Mouse (Mus musculus): ENCODE measurements around the gene Gale. TPM values are rescaled to one million over a fixed set of nuclear protein-coding genes. Genes with fewer than 3 reads are reported as not detected.

The Gale gene
- total and polyA plus RNA-seq, 3 experiments, result 4.3 to 23.3 (median 10.9) TPM

DNA sequence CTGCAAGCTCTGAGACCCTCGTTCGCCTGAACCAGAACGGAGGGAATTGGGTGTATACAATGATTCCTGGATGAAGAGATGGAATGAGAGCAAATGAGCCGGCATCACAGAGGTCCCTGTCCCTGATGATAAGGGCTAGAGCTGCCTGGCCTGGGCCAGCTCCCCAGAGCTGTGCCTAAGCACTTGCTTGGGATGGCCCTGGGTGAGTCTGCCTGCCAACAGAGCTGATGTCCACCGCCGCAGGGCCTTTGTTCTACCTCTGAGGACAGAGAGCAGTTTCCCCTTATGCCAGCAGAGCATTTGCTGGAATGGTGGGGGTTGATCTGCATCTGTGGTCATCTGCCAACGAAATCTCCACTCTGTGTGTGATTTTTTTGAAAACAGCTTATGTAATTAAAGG, 1.3 kb upstream of the Gale start:
- Histone ChIP-seq H3K27me3 (ENCODE audit: insufficient read depth, low read length) (no peaks in the 10 kb centered on the region), H3K4me1 (ENCODE audit: insufficient read depth, low read depth, low read length) (peaks cover 43% of the 10 kb centered on the region), H3K4me3 (ENCODE audit: low read depth, low read length) (peak overlapping the region; percentile 24; the same call in 1 of the 2 replicates), H3K36me3 (replicated peaks) (peaks cover 81% of the 10 kb centered on the region), H3K9me3 (replicated peaks) (no peaks in the 10 kb centered on the region)
- TF ChIP-seq CTCF (IDR thresholded peaks at IDR 0.05; ENCODE audit: low read depth, low read length), result no peak
- no peak for DNase-seq (ENCODE audit: low spot score)
- ATAC-seq (ENCODE audit: extremely low read depth, insufficient number of reproducible peaks, low FRiP score, poor library complexity, severe bottlenecking), result no peak

DNA sequence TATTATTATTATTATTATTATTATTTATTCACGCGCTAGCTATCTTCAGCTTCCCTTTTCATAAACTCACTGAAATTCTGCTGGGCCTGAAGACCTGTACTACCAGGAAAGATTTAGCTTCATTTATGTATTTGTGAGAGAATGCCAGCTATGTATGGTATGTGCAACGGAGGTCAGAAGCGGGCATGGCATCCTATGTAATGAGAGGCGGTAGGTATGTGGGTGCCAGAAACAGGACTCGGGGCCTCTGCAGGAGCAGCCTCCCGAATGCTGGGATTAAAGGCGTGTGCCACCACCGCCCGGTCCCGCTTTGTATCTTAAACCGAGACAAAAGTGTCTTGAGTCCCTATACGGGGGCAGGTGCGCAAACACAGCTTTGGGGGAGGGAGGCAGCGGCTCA, 581 bp upstream of the Gale start:
- TF ChIP-seq POLR2AphosphoS5 (IDR thresholded peaks at IDR 0.05; ENCODE audit: insufficient replicate concordance, low read depth, low read length) (no peak), CTCF (IDR thresholded peaks at IDR 0.05; ENCODE audit: low read depth, low read length) (no peak)
- H3K27me3 ChIP-seq (ENCODE audit: insufficient read depth, low read length), result no peaks in the 10 kb centered on the region
- peaks cover 82% of the 10 kb centered on the region for H3K36me3 ChIP-seq (replicated peaks)
- H3K4me1 ChIP-seq (ENCODE audit: insufficient read depth, low read depth, low read length), result peaks cover 45% of the 10 kb centered on the region
- peak overlapping the region; percentile 83 for H3K4me3 ChIP-seq (ENCODE audit: low read depth, low read length)
- H3K9me3 ChIP-seq (replicated peaks), result no peaks in the 10 kb centered on the region
- ATAC-seq (ENCODE audit: extremely low read depth, insufficient number of reproducible peaks, low FRiP score, poor library complexity, severe bottlenecking), result no peak
- no peak for DNase-seq (ENCODE audit: low spot score)

DNA sequence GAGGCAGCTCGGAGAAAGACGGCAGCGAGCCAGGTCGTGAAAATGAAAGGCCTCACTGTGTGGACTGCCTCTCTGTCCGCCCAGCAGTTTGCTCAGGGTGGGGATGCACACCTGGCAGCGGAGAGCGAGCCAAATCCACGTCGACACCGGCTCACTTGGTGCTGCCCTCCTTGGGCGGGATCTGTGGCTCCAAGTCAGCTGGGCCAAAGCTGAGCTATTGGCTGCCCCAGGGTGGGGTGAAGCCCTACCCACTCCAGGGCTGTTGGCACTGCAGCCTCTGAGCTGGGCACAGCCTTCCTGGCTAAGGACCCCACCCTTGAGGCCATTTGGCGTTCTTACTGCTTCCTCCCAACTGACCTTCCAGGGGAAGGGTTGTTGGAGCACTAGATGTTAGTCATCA, 899 bp downstream of the Gale start:
- H3K4me3 ChIP-seq (ENCODE audit: low read depth, low read length), result peak overlapping the region; percentile 83
- ATAC-seq (ENCODE audit: extremely low read depth, insufficient number of reproducible peaks, low FRiP score, poor library complexity, severe bottlenecking) (no peak), DNase-seq (ENCODE audit: low spot score) (no peak)
- H3K9me3 ChIP-seq (replicated peaks), result no peaks in the 10 kb centered on the region
- H3K4me1 ChIP-seq (ENCODE audit: insufficient read depth, low read depth, low read length), result peaks cover 55% of the 10 kb centered on the region
- no peaks in the 10 kb centered on the region for H3K27me3 ChIP-seq (ENCODE audit: insufficient read depth, low read length)
- no peak for TF ChIP-seq GATA1 (IDR thresholded peaks at IDR 0.05; ENCODE audit: borderline replicate concordance, low read length)
- no peak for TF ChIP-seq GATA2 (IDR thresholded peaks at IDR 0.05; ENCODE audit: borderline replicate concordance, low read depth, low read length)
- TF ChIP-seq TAL1 (conservative IDR thresholded peaks at IDR 0.05; ENCODE audit: low read depth, low read length), result no peak
- TF ChIP-seq POLR2AphosphoS5 (IDR thresholded peaks at IDR 0.05; ENCODE audit: insufficient replicate concordance, low read depth, low read length), result no peak
- TF ChIP-seq CTCF (IDR thresholded peaks at IDR 0.05; ENCODE audit: low read depth, low read length), result no peak
- peaks cover 82% of the 10 kb centered on the region for H3K36me3 ChIP-seq (replicated peaks)

DNA sequence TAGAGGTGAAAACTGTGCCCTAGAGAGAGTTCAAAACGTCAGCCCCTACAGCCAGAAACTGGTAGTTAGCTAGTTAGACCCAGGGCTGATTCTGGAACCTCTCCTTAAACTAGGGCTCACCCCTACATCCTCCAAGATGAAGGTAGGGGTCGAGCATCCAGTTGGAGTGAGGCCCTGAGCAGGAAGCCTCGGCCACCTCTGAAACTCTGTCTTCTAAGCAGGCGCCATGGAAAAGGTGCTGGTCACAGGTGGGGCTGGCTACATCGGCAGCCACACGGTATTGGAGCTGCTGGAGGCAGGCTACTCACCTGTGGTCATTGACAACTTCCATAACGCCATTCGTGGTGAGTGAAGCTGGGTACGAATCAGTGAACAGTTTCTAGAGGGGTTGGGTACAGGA, 1.6 kb downstream of the Gale start:
- Histone ChIP-seq H3K9me3 (replicated peaks) (no peaks in the 10 kb centered on the region), H3K36me3 (replicated peaks) (peaks cover 82% of the 10 kb centered on the region), H3K27me3 (ENCODE audit: insufficient read depth, low read length) (no peaks in the 10 kb centered on the region), H3K4me3 (ENCODE audit: low read depth, low read length) (no peak overlapping the region), H3K4me1 (ENCODE audit: insufficient read depth, low read depth, low read length) (peaks cover 61% of the 10 kb centered on the region)
- no peak for TF ChIP-seq TAL1 (conservative IDR thresholded peaks at IDR 0.05; ENCODE audit: low read depth, low read length)
- TF ChIP-seq POLR2AphosphoS5 (IDR thresholded peaks at IDR 0.05; ENCODE audit: insufficient replicate concordance, low read depth, low read length), result no peak
- TF ChIP-seq GATA2 (IDR thresholded peaks at IDR 0.05; ENCODE audit: borderline replicate concordance, low read depth, low read length), result no peak
- TF ChIP-seq GATA1 (IDR thresholded peaks at IDR 0.05; ENCODE audit: borderline replicate concordance, low read length), result no peak
- TF ChIP-seq CTCF (IDR thresholded peaks at IDR 0.05; ENCODE audit: low read depth, low read length), result no peak
- no peak for DNase-seq (ENCODE audit: low spot score)
- no peak for ATAC-seq (ENCODE audit: extremely low read depth, insufficient number of reproducible peaks, low FRiP score, poor library complexity, severe bottlenecking)

DNA sequence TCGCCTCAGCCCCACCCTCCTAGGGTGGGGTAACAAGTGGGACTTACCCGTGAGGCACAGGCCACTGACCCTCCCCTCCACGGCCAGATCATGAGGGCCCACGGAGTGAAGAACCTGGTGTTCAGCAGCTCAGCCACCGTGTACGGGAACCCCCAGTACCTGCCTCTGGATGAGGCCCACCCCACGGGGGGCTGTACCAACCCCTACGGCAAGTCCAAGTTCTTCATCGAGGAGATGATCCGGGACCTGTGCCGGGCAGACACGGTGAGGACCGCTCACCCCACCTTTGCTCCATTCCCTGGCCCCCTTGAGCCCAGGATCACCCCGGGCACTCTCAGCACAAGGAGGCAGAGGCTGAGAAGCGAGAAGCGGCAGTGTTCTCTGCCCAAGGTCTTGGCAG, 2.8 kb downstream of the Gale start:
- Histone ChIP-seq H3K27me3 (ENCODE audit: insufficient read depth, low read length) (no peaks in the 10 kb centered on the region), H3K36me3 (replicated peaks) (peaks cover 81% of the 10 kb centered on the region), H3K4me3 (ENCODE audit: low read depth, low read length) (no peak overlapping the region), H3K4me1 (ENCODE audit: insufficient read depth, low read depth, low read length) (peaks cover 66% of the 10 kb centered on the region), H3K9me3 (replicated peaks) (no peaks in the 10 kb centered on the region)
- no peak for ATAC-seq (ENCODE audit: extremely low read depth, insufficient number of reproducible peaks, low FRiP score, poor library complexity, severe bottlenecking)
- DNase-seq (ENCODE audit: low spot score), result no peak
- no peak for TF ChIP-seq GATA2 (IDR thresholded peaks at IDR 0.05; ENCODE audit: borderline replicate concordance, low read depth, low read length)
- no peak for TF ChIP-seq TAL1 (conservative IDR thresholded peaks at IDR 0.05; ENCODE audit: low read depth, low read length)
- no peak for TF ChIP-seq POLR2AphosphoS5 (IDR thresholded peaks at IDR 0.05; ENCODE audit: insufficient replicate concordance, low read depth, low read length)
- no peak for TF ChIP-seq CTCF (IDR thresholded peaks at IDR 0.05; ENCODE audit: low read depth, low read length)
- TF ChIP-seq GATA1 (IDR thresholded peaks at IDR 0.05; ENCODE audit: borderline replicate concordance, low read length), result no peak

DNA sequence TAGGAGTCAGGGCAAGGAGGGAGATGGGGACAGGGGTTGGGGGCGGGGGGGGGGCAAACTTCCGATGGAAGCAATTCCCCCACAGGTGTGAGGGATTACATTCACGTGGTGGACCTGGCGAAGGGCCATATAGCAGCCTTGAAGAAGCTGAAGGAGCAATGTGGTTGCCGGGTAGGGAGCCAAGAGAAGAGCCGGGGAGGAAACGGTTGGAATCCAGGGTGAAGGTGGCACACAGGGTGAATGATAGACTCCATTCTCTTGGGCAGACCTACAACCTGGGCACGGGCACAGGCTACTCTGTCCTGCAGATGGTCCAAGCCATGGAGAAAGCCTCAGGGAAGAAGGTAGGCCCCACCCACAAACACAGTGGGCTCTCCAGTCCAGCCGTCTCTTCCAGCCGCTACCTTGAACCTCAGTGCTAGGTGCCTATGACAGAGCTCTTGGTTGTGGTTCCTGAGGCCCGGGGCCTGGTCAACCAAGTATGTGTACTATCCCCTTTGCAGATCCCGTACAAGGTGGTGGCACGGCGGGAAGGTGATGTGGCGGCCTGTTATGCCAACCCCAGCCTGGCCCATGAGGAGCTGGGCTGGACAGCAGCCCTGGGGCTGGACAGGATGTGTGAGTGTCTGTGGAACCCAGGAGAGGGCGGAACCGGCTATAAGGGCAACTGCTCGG, 3.7 kb downstream of the Gale start:
- H3K4me1 ChIP-seq (ENCODE audit: insufficient read depth, low read depth, low read length), result peaks cover 69% of the 10 kb centered on the region
- DNase-seq (ENCODE audit: low spot score), result no peak

More for the DNA sequence above, 3.7 kb downstream of the Gale start:
- H3K27me3 ChIP-seq (ENCODE audit: insufficient read depth, low read length), result no peaks in the 10 kb centered on the region
- TF ChIP-seq CTCF (IDR thresholded peaks at IDR 0.05; ENCODE audit: low read depth, low read length) (no peak), GATA1 (IDR thresholded peaks at IDR 0.05; ENCODE audit: borderline replicate concordance, low read length) (no peak), POLR2AphosphoS5 (IDR thresholded peaks at IDR 0.05; ENCODE audit: insufficient replicate concordance, low read depth, low read length) (no peak), TAL1 (conservative IDR thresholded peaks at IDR 0.05; ENCODE audit: low read depth, low read length) (no peak), GATA2 (IDR thresholded peaks at IDR 0.05; ENCODE audit: borderline replicate concordance, low read depth, low read length) (no peak)
- no peak overlapping the region for H3K4me3 ChIP-seq (ENCODE audit: low read depth, low read length)
- no peak for ATAC-seq (ENCODE audit: extremely low read depth, insufficient number of reproducible peaks, low FRiP score, poor library complexity, severe bottlenecking)
- no peaks in the 10 kb centered on the region for H3K9me3 ChIP-seq (replicated peaks)
- H3K36me3 ChIP-seq (replicated peaks), result peaks cover 73% of the 10 kb centered on the region

All from G1E (cell line).